Mouse (Mus musculus): ENCODE data around the gene Tspan33. TPM values are rescaled to one million over a fixed set of nuclear protein-coding genes. Genes with fewer than 3 reads are reported as not detected.

Gene Tspan33
- polyA plus RNA-seq, 1 experiment from 2014 or later = 0.98 TPM

GRCm38 (mm10) chr6:29735336-29735688 is 41.3 kb downstream of the Tspan33 start, which contains the start of gene Smo:
Gene Smo, plus strand, starts transcription at chr6:29735503.
- Histone ChIP-seq H3K36me3 (ENCODE audit: control insufficient read depth, insufficient read depth, low read length) (no peaks in the 10 kb centered on the region), H3K4me3 (ENCODE audit: low read length) (peak within 1 kb of the TSS; percentile 92), H3K4me2 (ENCODE audit: low read depth, low read length) (peak within 1 kb of the TSS; percentile 70), H3K27ac (ENCODE audit: low read length) (peak within 1 kb of the TSS; percentile 97), H3K9ac (ENCODE audit: low read depth, low read length) (peak within 1 kb of the TSS; percentile 98), H3K9me3 (ENCODE audit: control insufficient read depth, low read length) (no peaks in the 10 kb centered on the region), H3K27me3 (replicated peaks; ENCODE audit: control insufficient read depth, insufficient read depth, low read length) (no peaks in the 10 kb centered on the region), H3K4me1 (ENCODE audit: control insufficient read depth, insufficient read depth, low read length) (peaks cover 13% of the 10 kb centered on the region)
- WGBS = under 1% methylated on average over 27 of the region's 30 CpGs
- peak; percentile 94 for ATAC-seq

- H3K27ac ChIP-seq (ENCODE audit: low read length) = peak overlapping the region; percentile 97
- H3K36me3 ChIP-seq (ENCODE audit: control insufficient read depth, insufficient read depth, low read length) = no peaks in the 10 kb centered on the region
- peak overlapping the region; percentile 98 for H3K9ac ChIP-seq (ENCODE audit: low read depth, low read length)
- peak overlapping the region; percentile 92 for H3K4me3 ChIP-seq (ENCODE audit: low read length)
- under 1% methylated on average over 71 of the region's 75 CpGs for WGBS
- peak overlapping the region; percentile 70 for H3K4me2 ChIP-seq (ENCODE audit: low read depth, low read length)
- ATAC-seq = peak; percentile 82
- H3K4me1 ChIP-seq (ENCODE audit: control insufficient read depth, insufficient read depth, low read length) = peaks cover 13% of the 10 kb centered on the region
- no peaks in the 10 kb centered on the region for H3K9me3 ChIP-seq (ENCODE audit: control insufficient read depth, low read length)
- H3K27me3 ChIP-seq (replicated peaks; ENCODE audit: control insufficient read depth, insufficient read depth, low read length) = no peaks in the 10 kb centered on the region
These were observed 41.8 kb downstream of the Tspan33 start for GRCm38 (mm10) chr6:29735689-29736451.

GRCm38 (mm10) chr6:29736610-29737458 is 42.8 kb downstream of the Tspan33 start:
- Histone ChIP-seq H3K4me2 (ENCODE audit: low read depth, low read length) (peak overlapping the region; percentile 70), H3K36me3 (ENCODE audit: control insufficient read depth, insufficient read depth, low read length) (no peaks in the 10 kb centered on the region), H3K4me1 (ENCODE audit: control insufficient read depth, insufficient read depth, low read length) (peaks cover 13% of the 10 kb centered on the region), H3K27me3 (replicated peaks; ENCODE audit: control insufficient read depth, insufficient read depth, low read length) (no peaks in the 10 kb centered on the region), H3K4me3 (ENCODE audit: low read length) (peak overlapping the region; percentile 92), H3K9me3 (ENCODE audit: control insufficient read depth, low read length) (no peaks in the 10 kb centered on the region), H3K9ac (ENCODE audit: low read depth, low read length) (peak overlapping the region; percentile 98), H3K27ac (ENCODE audit: low read length) (peak overlapping the region; percentile 97)
- WGBS = 9% methylated on average over 13 of the region's 13 CpGs
- no peak for ATAC-seq

- H3K27ac ChIP-seq (ENCODE audit: low read length) = no peak overlapping the region
These were observed 57.6 kb downstream of the Tspan33 start for GRCm38 (mm10) chr6:29751466-29752152.

GRCm38 (mm10) chr6:29753336-29753735 is 59.3 kb downstream of the Tspan33 start:
- Histone ChIP-seq H3K9ac (ENCODE audit: low read depth, low read length) (no peak overlapping the region), H3K4me2 (ENCODE audit: low read depth, low read length) (no peak overlapping the region), H3K27ac (ENCODE audit: low read length) (no peak overlapping the region), H3K4me3 (ENCODE audit: low read length) (no peak overlapping the region), H3K9me3 (ENCODE audit: control insufficient read depth, low read length) (peaks cover 5% of the 10 kb centered on the region), H3K4me1 (ENCODE audit: control insufficient read depth, insufficient read depth, low read length) (no peaks in the 10 kb centered on the region), H3K36me3 (ENCODE audit: control insufficient read depth, insufficient read depth, low read length) (no peaks in the 10 kb centered on the region; the same call in none of the 2 replicates), H3K27me3 (replicated peaks; ENCODE audit: control insufficient read depth, insufficient read depth, low read length) (no peaks in the 10 kb centered on the region)
- 89% methylated on average over 11 of the region's 11 CpGs for WGBS
- ATAC-seq = no peak

More at GRCm38 (mm10) chr6:29751466-29752152, 57.6 kb downstream of the Tspan33 start:
- Histone ChIP-seq H3K4me2 (ENCODE audit: low read depth, low read length) (no peak overlapping the region), H3K4me1 (ENCODE audit: control insufficient read depth, insufficient read depth, low read length) (no peaks in the 10 kb centered on the region), H3K9ac (ENCODE audit: low read depth, low read length) (no peak overlapping the region), H3K27me3 (replicated peaks; ENCODE audit: control insufficient read depth, insufficient read depth, low read length) (no peaks in the 10 kb centered on the region), H3K4me3 (ENCODE audit: low read length) (no peak overlapping the region), H3K9me3 (ENCODE audit: control insufficient read depth, low read length) (peaks cover 9% of the 10 kb centered on the region), H3K36me3 (ENCODE audit: control insufficient read depth, insufficient read depth, low read length) (no peaks in the 10 kb centered on the region; the same call in 1 of the 2 replicates)
- no peak for ATAC-seq
- 92% methylated on average over 3 of the region's 3 CpGs for WGBS

- peaks cover 7% of the 10 kb centered on the region for H3K36me3 ChIP-seq (ENCODE audit: control insufficient read depth, insufficient read depth, low read length)
- no peaks in the 10 kb centered on the region for H3K27me3 ChIP-seq (replicated peaks; ENCODE audit: control insufficient read depth, insufficient read depth, low read length)
- 82% methylated on average over 5 of the region's 5 CpGs for WGBS
- H3K27ac ChIP-seq (ENCODE audit: low read length) = no peak overlapping the region
- no peak overlapping the region for H3K9ac ChIP-seq (ENCODE audit: low read depth, low read length)
- no peak overlapping the region for H3K4me3 ChIP-seq (ENCODE audit: low read length)
- no peak overlapping the region for H3K4me2 ChIP-seq (ENCODE audit: low read depth, low read length)
- H3K9me3 ChIP-seq (ENCODE audit: control insufficient read depth, low read length) = no peaks in the 10 kb centered on the region
- ATAC-seq = no peak
- H3K4me1 ChIP-seq (ENCODE audit: control insufficient read depth, insufficient read depth, low read length) = no peaks in the 10 kb centered on the region
These were observed 62.0 kb downstream of the Tspan33 start for GRCm38 (mm10) chr6:29756001-29756400.

GRCm38 (mm10) chr6:29756476-29756875 is 62.5 kb downstream of the Tspan33 start:
- Histone ChIP-seq H3K9me3 (ENCODE audit: control insufficient read depth, low read length) (no peaks in the 10 kb centered on the region), H3K36me3 (ENCODE audit: control insufficient read depth, insufficient read depth, low read length) (peaks cover 7% of the 10 kb centered on the region), H3K27ac (ENCODE audit: low read length) (no peak overlapping the region), H3K27me3 (replicated peaks; ENCODE audit: control insufficient read depth, insufficient read depth, low read length) (no peaks in the 10 kb centered on the region), H3K4me3 (ENCODE audit: low read length) (no peak overlapping the region), H3K4me1 (ENCODE audit: control insufficient read depth, insufficient read depth, low read length) (no peaks in the 10 kb centered on the region), H3K9ac (ENCODE audit: low read depth, low read length) (no peak overlapping the region), H3K4me2 (ENCODE audit: low read depth, low read length) (no peak overlapping the region)
- WGBS = 83% methylated on average over 4 of the region's 4 CpGs
- no peak for ATAC-seq

- Histone ChIP-seq H3K9ac (ENCODE audit: low read depth, low read length) (no peak overlapping the region), H3K27ac (ENCODE audit: low read length) (no peak overlapping the region), H3K36me3 (ENCODE audit: control insufficient read depth, insufficient read depth, low read length) (peaks cover 7% of the 10 kb centered on the region), H3K4me2 (ENCODE audit: low read depth, low read length) (no peak overlapping the region), H3K27me3 (replicated peaks; ENCODE audit: control insufficient read depth, insufficient read depth, low read length) (no peaks in the 10 kb centered on the region), H3K4me1 (ENCODE audit: control insufficient read depth, insufficient read depth, low read length) (no peaks in the 10 kb centered on the region), H3K9me3 (ENCODE audit: control insufficient read depth, low read length) (no peaks in the 10 kb centered on the region), H3K4me3 (ENCODE audit: low read length) (no peak overlapping the region)
- no peak for ATAC-seq
- WGBS = 42% methylated on average over 4 of the region's 4 CpGs
These were observed 64.4 kb downstream of the Tspan33 start for GRCm38 (mm10) chr6:29758417-29758816.

Measured in intestine, embryonic 16.5 days (tissue).